Mouse (Mus musculus): ENCODE data around the gene 2310034G01Rik. TPM values are rescaled to one million over a fixed set of nuclear protein-coding genes. Genes with fewer than 3 reads are reported as not detected.

Gene 2310034G01Rik
- total RNA-seq, 1 experiment from 2014 or later, result 1.2 TPM

- no peak for DNase-seq
These were observed 49.6 kb downstream of the 2310034G01Rik start for GRCm38 (mm10) chr19:46300294-46301045.

Small RNAs within 50 kb of the gene (microRNA-seq; reads per million reads assigned to microRNA genes)
- 0.34 to 1.1 reads per million in 2 experiments for gene Mir146b

Other genes with a start within 250 kb of the 2310034G01Rik start
- gene Elovl3, start 218.4 kb downstream of the 2310034G01Rik start, total RNA-seq (2021), result 4.7 and 10.9 TPM in 2 replicates
- not detected in 2 replicates for gene Pitx3, start 202.0 kb downstream of the 2310034G01Rik start, total RNA-seq (2021)
- 76.8 and 97.2 TPM in 2 replicates for gene Gbf1, start 197.8 kb downstream of the 2310034G01Rik start, total RNA-seq (2021)
- 42.4 and 44.3 TPM in 2 replicates for gene Nfkb2, start 46.0 kb downstream of the 2310034G01Rik start, total RNA-seq (2021)
- gene Psd, start 23.1 kb downstream of the 2310034G01Rik start, total RNA-seq (2021), result 8.6 and 12.7 TPM in 2 replicates
- 9.8 and 13.4 TPM in 2 replicates for gene Fbxl15, start 22.1 kb downstream of the 2310034G01Rik start, total RNA-seq (2021)
- gene Cuedc2, start 11.6 kb downstream of the 2310034G01Rik start, total RNA-seq (2021), result 64.1 and 81.8 TPM in 2 replicates
- 6.3 and 8.8 TPM in 2 replicates for gene Mfsd13a, start 9.2 kb downstream of the 2310034G01Rik start, total RNA-seq (2021)
- 107 and 113 TPM in 2 replicates for gene Actr1a, start 45.4 kb upstream of the 2310034G01Rik start, total RNA-seq (2021)
- gene Sufu, start 46.6 kb upstream of the 2310034G01Rik start, total RNA-seq (2021), result 20.3 and 27.1 TPM in 2 replicates
- 50.9 and 52.6 TPM in 2 replicates for gene Trim8, start 151.4 kb upstream of the 2310034G01Rik start, total RNA-seq (2021)
- 50.3 and 61.0 TPM in 2 replicates for gene Arl3, start 222.9 kb upstream of the 2310034G01Rik start, total RNA-seq (2021)
- 8.0 and 12.7 TPM in 2 replicates for gene Sfxn2, start 223.1 kb upstream of the 2310034G01Rik start, total RNA-seq (2021)
- gene Wbp1l, start 248.8 kb upstream of the 2310034G01Rik start, total RNA-seq (2021), result 154 and 189 TPM in 2 replicates

Measured in adrenal gland, postnatal 25 days (tissue).